Mouse (Mus musculus) forebrain, embryonic 13.5 days (tissue): ENCODE measurements at regions not wholly inside any gene's neighbourhood (a gene's known extent, or its start where the extent isn't known, plus 50 kb on each side); places are given as distances from the start of the nearest gene placed in this dataset.

ENCODE experiments used
- ATAC-seq: fragments of 200-750 bp; cut with Nextera tagmentation; 2 replicates; pipeline ENCODE4 v1.8.0; 2017
- H3K27ac ChIP-seq: fragments of 300-500 bp; sonication (generic); 2 replicates; pipeline ENCODE4 v1.5.1; 2015; ENCODE audit warnings: inconsistent platforms, mild to moderate bottlenecking, moderate library complexity
- H3K27me3 ChIP-seq: fragments of 300-500 bp; sonication (generic); 2 replicates; pipeline ENCODE4 v1.6.1; 2015; ENCODE audit warnings: mild to moderate bottlenecking, inconsistent platforms
- H3K36me3 ChIP-seq: fragments of 300-500 bp; sonication (generic); 2 replicates; pipeline ENCODE4 v1.6.1; 2015; ENCODE audit warnings: mild to moderate bottlenecking, inconsistent platforms; ENCODE audit not compliant: poor library complexity, severe bottlenecking
- H3K4me1 ChIP-seq: fragments of 300-500 bp; sonication (generic); 2 replicates; pipeline ENCODE4 v1.6.1; 2015; ENCODE audit warnings: inconsistent platforms
- H3K4me2 ChIP-seq: fragments of 300-500 bp; sonication (generic); 2 replicates; pipeline ENCODE4 v1.6.1; 2015; ENCODE audit warnings: inconsistent platforms, mild to moderate bottlenecking, moderate library complexity
- H3K4me3 ChIP-seq: fragments of 300-500 bp; sonication (generic); 2 replicates; pipeline ENCODE4 v1.5.1; 2015; ENCODE audit warnings: mild to moderate bottlenecking, inconsistent platforms
- H3K9ac ChIP-seq: fragments of 300-500 bp; sonication (generic); 2 replicates; pipeline ENCODE4 v1.6.1; 2015; ENCODE audit warnings: mild to moderate bottlenecking, inconsistent platforms
- H3K9me3 ChIP-seq: fragments of 300-500 bp; sonication (generic); replicated peaks from 2 replicates; pipeline ENCODE4 v1.6.1; 2016; ENCODE audit warnings: inconsistent platforms
- WGBS: fragments of 180-500 bp; shearing (Covaris S2); methylation state at CpG from one replicate; pipeline ENCODE4 v1.1.7; 2015; 5-methylcytosine and 5-hydroxymethylcytosine counted together

DNA sequence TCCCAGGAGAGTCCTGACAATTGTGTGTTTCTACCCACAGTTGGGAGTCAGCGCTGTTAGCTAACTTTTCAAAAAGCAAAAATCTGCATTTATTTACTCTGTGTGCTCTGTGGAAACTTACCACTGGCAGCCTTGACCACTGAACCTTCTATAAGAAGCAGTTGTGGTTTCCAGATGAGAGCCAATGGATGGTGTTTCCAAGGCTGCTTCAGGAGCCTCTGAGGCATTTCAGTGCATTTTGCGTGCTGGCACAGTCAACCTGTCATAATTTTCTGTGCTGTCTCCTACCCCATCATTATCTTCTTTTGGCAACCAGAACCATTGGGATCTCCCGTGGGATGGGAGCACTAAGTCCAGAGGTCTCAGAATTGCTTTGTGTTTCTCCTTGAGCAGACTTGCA lies 60.3 kb downstream of the 4930544G11Rik start:
- Histone ChIP-seq H3K4me1 (no peaks in the 10 kb centered on the region), H3K27me3 (no peaks in the 10 kb centered on the region), H3K4me3 (no peak overlapping the region), H3K4me2 (no peak overlapping the region), H3K9ac (no peak overlapping the region), H3K36me3 (no peaks in the 10 kb centered on the region), H3K9me3 (no peaks in the 10 kb centered on the region), H3K27ac (no peak overlapping the region)
- WGBS: 84% methylated on average over 3 of the region's 3 CpGs
- no peak for ATAC-seq

DNA sequence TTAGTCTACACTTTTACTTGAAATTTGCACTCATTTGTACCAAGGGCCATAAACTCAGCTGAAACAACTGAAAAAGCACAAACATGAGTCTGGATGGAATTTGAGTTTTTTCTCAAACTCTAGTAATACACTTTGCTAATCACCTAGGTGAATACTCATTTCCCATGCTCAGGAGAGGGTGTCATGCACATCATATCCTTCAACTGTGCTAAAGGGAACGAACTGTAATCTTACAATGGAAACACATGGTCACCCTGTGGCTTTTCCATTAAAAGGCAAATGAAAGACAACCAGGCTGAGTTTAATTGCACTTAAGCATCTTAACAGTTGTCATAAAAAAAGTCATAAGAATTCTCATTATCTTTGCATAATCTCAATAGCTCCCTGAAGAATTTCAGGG lies 71.1 kb downstream of the 4930544G11Rik start:
- H3K9me3 ChIP-seq: no peaks in the 10 kb centered on the region
- H3K4me3 ChIP-seq: no peak overlapping the region
- H3K4me1 ChIP-seq: no peaks in the 10 kb centered on the region
- no peaks in the 10 kb centered on the region for H3K27me3 ChIP-seq
- H3K36me3 ChIP-seq: no peaks in the 10 kb centered on the region
- H3K27ac ChIP-seq: no peak overlapping the region
- H3K9ac ChIP-seq: no peak overlapping the region
- WGBS: 67% methylated on average over 1 of the region's 1 CpGs
- no peak for ATAC-seq
- no peak overlapping the region for H3K4me2 ChIP-seq

- no peak overlapping the region for H3K4me3 ChIP-seq
- H3K36me3 ChIP-seq: no peaks in the 10 kb centered on the region
- no peak overlapping the region for H3K9ac ChIP-seq
- ATAC-seq: peak; percentile 61; the same call in 1 of the 2 replicates
- no peak overlapping the region for H3K27ac ChIP-seq
- no peaks in the 10 kb centered on the region for H3K27me3 ChIP-seq
- no peak overlapping the region for H3K4me2 ChIP-seq
- WGBS: 56% methylated on average over 2 of the region's 2 CpGs
- no peaks in the 10 kb centered on the region for H3K4me1 ChIP-seq
- H3K9me3 ChIP-seq: no peaks in the 10 kb centered on the region
Observed at GRCm38 (mm10) chr6:66036789-66037188, 84.4 kb downstream of the 4930544G11Rik start.

GRCm38 (mm10) chr6:66051852-66052251 lies 99.4 kb downstream of the 4930544G11Rik start:
- Histone ChIP-seq H3K27ac (no peak overlapping the region), H3K9me3 (no peaks in the 10 kb centered on the region), H3K4me2 (no peak overlapping the region), H3K4me3 (no peak overlapping the region), H3K27me3 (no peaks in the 10 kb centered on the region), H3K4me1 (no peaks in the 10 kb centered on the region), H3K36me3 (no peaks in the 10 kb centered on the region), H3K9ac (no peak overlapping the region)
- no peak for ATAC-seq
- WGBS: 93% methylated on average over 4 of the region's 4 CpGs

DNA sequence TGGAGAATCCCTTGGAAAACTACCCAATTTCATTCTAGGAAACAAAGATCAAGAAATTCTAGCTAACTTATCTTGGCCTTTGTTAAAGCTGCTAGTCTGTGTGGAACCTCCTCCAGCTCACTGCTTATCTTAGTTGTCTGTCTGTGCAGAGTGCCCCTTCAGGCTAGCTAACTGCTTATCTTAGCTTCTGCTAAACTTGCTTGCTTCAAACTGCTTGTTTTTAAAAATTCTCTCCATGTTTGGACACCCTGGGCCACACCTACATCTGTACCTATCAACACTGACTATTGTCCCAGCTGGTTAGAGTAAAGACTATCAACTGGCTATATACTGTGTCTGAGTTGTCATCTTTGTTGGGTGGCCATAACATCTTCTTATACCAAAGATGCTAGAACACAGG lies 100.0 kb downstream of the 4930544G11Rik start:
- Histone ChIP-seq H3K36me3 (no peaks in the 10 kb centered on the region), H3K27ac (no peak overlapping the region), H3K4me1 (no peaks in the 10 kb centered on the region), H3K9me3 (no peaks in the 10 kb centered on the region), H3K27me3 (no peaks in the 10 kb centered on the region), H3K4me2 (no peak overlapping the region), H3K9ac (no peak overlapping the region), H3K4me3 (no peak overlapping the region)
- ATAC-seq: no peak

DNA sequence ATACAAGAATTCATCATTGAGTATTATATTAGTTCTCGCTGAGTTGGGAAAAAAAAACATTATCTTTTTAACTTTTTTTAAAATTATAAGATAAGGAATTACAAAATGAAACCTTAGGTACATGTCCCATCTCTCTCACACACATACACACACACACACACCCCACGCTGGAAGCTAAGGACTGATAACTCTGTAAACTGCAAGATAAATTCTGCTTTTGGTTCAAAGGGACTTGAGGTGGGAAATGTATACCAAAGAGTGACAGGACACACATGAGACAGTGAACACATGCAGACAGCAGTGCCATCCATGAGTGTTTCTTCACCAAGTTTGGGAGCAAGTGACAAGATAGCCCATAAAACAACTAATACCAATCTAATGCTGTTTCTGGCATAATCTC lies 100.8 kb downstream of the 4930544G11Rik start:
- ATAC-seq: no peak
- Histone ChIP-seq H3K4me2 (no peak overlapping the region), H3K27ac (no peak overlapping the region), H3K27me3 (no peaks in the 10 kb centered on the region), H3K4me3 (no peak overlapping the region), H3K36me3 (no peaks in the 10 kb centered on the region), H3K4me1 (no peaks in the 10 kb centered on the region), H3K9me3 (no peaks in the 10 kb centered on the region), H3K9ac (no peak overlapping the region)
- 87% methylated on average over 2 of the region's 2 CpGs for WGBS

DNA sequence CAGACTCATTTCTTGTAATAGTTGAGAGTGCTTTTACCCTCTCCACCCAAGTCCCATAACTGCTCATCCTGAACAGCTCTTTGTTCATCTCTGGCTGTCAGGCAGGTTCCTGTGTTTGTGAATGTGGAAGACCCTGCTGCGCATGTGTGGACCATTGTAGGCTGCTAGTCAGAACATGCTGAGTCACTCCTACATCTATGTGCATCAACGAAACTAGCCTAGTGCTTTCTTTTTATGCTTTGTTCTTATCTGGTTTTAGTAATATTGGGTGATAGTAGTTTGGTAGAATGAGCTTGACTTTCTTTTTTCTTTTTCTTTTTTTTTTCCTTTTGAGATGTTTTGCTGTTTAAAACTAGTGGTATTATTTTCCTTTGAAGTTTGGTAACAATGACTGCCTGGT lies 116.5 kb downstream of the 4930544G11Rik start:
- 79% methylated on average over 2 of the region's 2 CpGs for WGBS
- H3K9ac ChIP-seq: no peak overlapping the region
- H3K27me3 ChIP-seq: no peaks in the 10 kb centered on the region
- no peak overlapping the region for H3K4me2 ChIP-seq
- H3K4me1 ChIP-seq: no peaks in the 10 kb centered on the region
- no peak overlapping the region for H3K4me3 ChIP-seq
- no peak for ATAC-seq
- H3K9me3 ChIP-seq: no peaks in the 10 kb centered on the region
- no peaks in the 10 kb centered on the region for H3K36me3 ChIP-seq
- no peak overlapping the region for H3K27ac ChIP-seq

- no peaks in the 10 kb centered on the region for H3K27me3 ChIP-seq
- H3K36me3 ChIP-seq: no peaks in the 10 kb centered on the region
- H3K9ac ChIP-seq: no peak overlapping the region
- no peaks in the 10 kb centered on the region for H3K9me3 ChIP-seq
- peaks cover 4% of the 10 kb centered on the region; the same call in 1 of the 2 replicates for H3K4me1 ChIP-seq
- H3K4me3 ChIP-seq: no peak overlapping the region
- no peak overlapping the region for H3K4me2 ChIP-seq
- H3K27ac ChIP-seq: no peak overlapping the region
- ATAC-seq: no peak; the same call in 1 of the 2 replicates
- 2% methylated on average over 2 of the region's 2 CpGs for WGBS
Observed at GRCm38 (mm10) chr6:66077445-66077844, 125.0 kb downstream of the 4930544G11Rik start.

GRCm38 (mm10) chr6:66078769-66079168 lies 126.4 kb downstream of the 4930544G11Rik start:
- no peak overlapping the region for H3K4me2 ChIP-seq
- H3K27me3 ChIP-seq: no peaks in the 10 kb centered on the region
- WGBS: 25% methylated on average over 1 of the region's 1 CpGs
- H3K4me1 ChIP-seq: peaks cover 4% of the 10 kb centered on the region; the same call in 1 of the 2 replicates
- H3K4me3 ChIP-seq: no peak overlapping the region
- H3K36me3 ChIP-seq: no peaks in the 10 kb centered on the region
- ATAC-seq: no peak
- H3K9ac ChIP-seq: no peak overlapping the region
- H3K9me3 ChIP-seq: no peaks in the 10 kb centered on the region
- no peak overlapping the region for H3K27ac ChIP-seq

DNA sequence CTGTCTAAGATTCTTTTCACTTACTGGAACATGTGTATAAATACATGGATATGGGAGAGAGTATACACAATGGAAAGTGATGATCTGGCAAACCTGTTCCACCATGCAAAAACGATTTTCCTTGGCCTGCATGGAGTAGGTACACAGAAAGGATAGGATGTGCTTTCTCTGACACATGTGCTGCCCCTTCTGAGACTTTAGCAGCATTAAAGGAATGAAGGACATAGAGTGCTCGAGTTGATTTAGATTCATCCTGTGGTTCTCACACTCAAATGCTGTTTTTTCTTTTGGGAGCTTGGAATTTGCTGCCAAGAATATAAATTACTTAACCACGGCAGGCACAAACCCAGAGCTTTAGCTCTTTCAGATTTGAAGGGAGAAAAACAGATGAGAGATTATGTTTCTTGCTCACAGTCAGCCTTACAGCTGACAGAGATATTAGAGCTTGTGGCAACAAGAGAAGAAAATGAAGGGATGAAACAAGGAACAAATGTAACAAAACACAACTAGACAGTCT lies 149.2 kb downstream of the 4930544G11Rik start:
- Histone ChIP-seq H3K27ac (no peak overlapping the region), H3K9ac (no peak overlapping the region), H3K9me3 (no peaks in the 10 kb centered on the region), H3K4me2 (no peak overlapping the region), H3K27me3 (no peaks in the 10 kb centered on the region), H3K36me3 (no peaks in the 10 kb centered on the region), H3K4me3 (no peak overlapping the region), H3K4me1 (no peaks in the 10 kb centered on the region)
- no peak; the same call in 1 of the 2 replicates for ATAC-seq
- 69% methylated on average over 3 of the region's 3 CpGs for WGBS

DNA sequence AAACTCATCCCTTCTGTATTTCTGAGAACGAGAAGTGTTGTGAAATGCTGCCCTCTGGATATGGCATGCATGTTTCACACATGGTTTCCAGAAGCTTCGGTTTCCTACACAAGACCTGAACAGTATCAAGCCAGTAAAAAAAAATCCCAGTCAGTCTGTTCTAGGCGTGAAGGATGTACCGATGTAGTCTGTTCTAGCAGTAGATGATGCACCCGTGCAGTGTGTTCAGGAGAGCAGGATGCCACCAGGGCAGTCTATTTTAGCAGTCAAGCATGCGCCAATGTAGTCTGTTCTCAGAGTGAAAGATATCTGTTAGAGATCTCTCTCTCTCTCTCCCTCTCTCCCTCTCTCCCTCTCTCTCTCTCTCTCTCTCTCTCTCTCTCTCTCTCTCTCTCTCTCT lies 162.0 kb downstream of the 4930544G11Rik start:
- Histone ChIP-seq H3K4me1 (no peaks in the 10 kb centered on the region), H3K9me3 (no peaks in the 10 kb centered on the region), H3K27me3 (no peaks in the 10 kb centered on the region), H3K4me2 (no peak overlapping the region), H3K27ac (no peak overlapping the region), H3K36me3 (no peaks in the 10 kb centered on the region), H3K4me3 (no peak overlapping the region), H3K9ac (no peak overlapping the region)
- no peak for ATAC-seq
- WGBS: 92% methylated on average over 6 of the region's 6 CpGs

GRCm38 (mm10) chr6:66121479-66122183 lies 169.2 kb downstream of the 4930544G11Rik start:
- no peaks in the 10 kb centered on the region for H3K27me3 ChIP-seq
- 50% methylated on average over 5 of the region's 5 CpGs for WGBS
- ATAC-seq: peak; percentile 77

DNA sequence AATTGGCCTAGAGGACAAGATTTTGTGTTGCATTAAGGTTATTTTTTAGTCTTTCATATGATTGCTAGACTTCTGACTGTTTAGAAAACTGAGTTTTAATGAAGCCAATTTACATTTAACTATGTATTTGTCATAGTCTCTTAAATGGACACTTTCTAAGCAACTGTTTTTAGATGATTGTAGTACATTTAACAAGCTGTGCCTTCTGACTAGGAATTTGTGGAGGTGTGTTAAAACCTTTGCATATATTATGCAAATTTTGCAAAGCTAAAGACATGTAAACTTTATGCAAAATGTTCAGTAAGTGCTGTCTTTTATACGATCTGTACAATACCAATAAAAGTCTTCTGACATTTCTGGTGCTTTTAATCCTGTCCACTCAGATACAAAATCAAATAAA lies 171.9 kb downstream of the 4930544G11Rik start:
- Histone ChIP-seq H3K9me3 (no peaks in the 10 kb centered on the region), H3K9ac (no peak overlapping the region), H3K4me3 (no peak overlapping the region), H3K4me1 (0 out of 2 replicates have a peak, but pooled peaks cover 3% of the 10 kb centered on the region), H3K4me2 (no peak overlapping the region), H3K27me3 (no peaks in the 10 kb centered on the region), H3K27ac (no peak overlapping the region), H3K36me3 (no peaks in the 10 kb centered on the region)
- 76% methylated on average over 1 of the region's 1 CpGs for WGBS
- ATAC-seq: no peak

More at GRCm38 (mm10) chr6:66121479-66122183, 169.2 kb downstream of the 4930544G11Rik start:
- Histone ChIP-seq H3K4me2 (no peak overlapping the region), H3K4me3 (no peak overlapping the region), H3K9ac (no peak overlapping the region), H3K9me3 (no peaks in the 10 kb centered on the region), H3K4me1 (0 out of 2 replicates have a peak, but pooled peaks cover 3% of the 10 kb centered on the region), H3K36me3 (no peaks in the 10 kb centered on the region), H3K27ac (no peak overlapping the region)
